In genomic region chr9:91386502-91386890, GRCm38 (mm10) we compare ENCODE assay signal across 15 mouse cellular contexts. TPM values are rescaled to one million over a fixed set of nuclear protein-coding genes. Genes with fewer than 3 reads are reported as not detected.
A peak's percentile ranks its signal among the peaks of the same experiment; 100 is the strongest.
DNase-seq lines count a peak whose midpoint lies in the region; ATAC-seq lines count a peak whose summit lies in the region.
"Had no signal": no experiment of that assay in that cellular context is flagged by ENCODE, and none has a peak within 500 bp of the region (broad histone marks: within the 10 kb centered on the region; RNA-seq: fewer than 3 reads in every experiment).

No protein-coding gene starts in this region.

- 1% methylated on average over 17 of the region's 17 CpGs for WGBS in intestine, embryonic 14.5 days
- WGBS in intestine, embryonic 16.5 days, result 3% methylated on average over 17 of the region's 17 CpGs
- under 1% methylated on average over 17 of the region's 17 CpGs for WGBS in forebrain, embryonic 10.5 days
- WGBS in hindbrain, embryonic 16.5 days, result 8% methylated on average over 17 of the region's 17 CpGs
- under 1% methylated on average over 17 of the region's 17 CpGs for WGBS in neural tube, embryonic 12.5 days

- DNase-seq in intestine, embryonic 14.5 days (ENCODE audit: low spot score), result peak; percentile 55
- DNase-seq in forebrain, embryonic 10.5 days (ENCODE audit: extremely low spot score, low spot score), result peak; percentile 68
- DNase-seq in T-cell, adult 2 months (ENCODE audit: low spot score), result no peak
- DNase-seq in heart, postnatal 25 days (ENCODE audit: low spot score), result no peak
- DNase-seq in layer of hippocampus, adult 11-12 months (ENCODE audit: low spot score), result no peak
- DNase-seq: lung, adult 2 months; thymus, postnatal 4 days had no signal

- no peaks in the 10 kb centered on the region for H3K9me3 ChIP-seq in intestine, embryonic 14.5 days (ENCODE audit: control insufficient read depth, low read length)
- no peaks in the 10 kb centered on the region for H3K9me3 ChIP-seq in intestine, embryonic 16.5 days (ENCODE audit: control insufficient read depth, low read length)
- no peaks in the 10 kb centered on the region for H3K9me3 ChIP-seq in forebrain, embryonic 10.5 days
- no peaks in the 10 kb centered on the region for H3K9me3 ChIP-seq in hindbrain, embryonic 16.5 days (ENCODE audit: control insufficient read depth, low read length)
- no peaks in the 10 kb centered on the region for H3K9me3 ChIP-seq in neural tube, embryonic 12.5 days
- H3K9me3 ChIP-seq: embryonic facial prominence, embryonic 12.5 days; heart, embryonic 15.5 days; kidney, embryonic 15.5 days had no signal

- intact Hi-C loops in heart, postnatal 25 days (cut with DNase I), result no loop called here

- H3K4me3 ChIP-seq in intestine, embryonic 14.5 days (ENCODE audit: low read depth, low read length), result no peak overlapping the region
- no peak overlapping the region for H3K4me3 ChIP-seq in intestine, embryonic 16.5 days (ENCODE audit: low read length)
- H3K4me3 ChIP-seq in forebrain, embryonic 10.5 days, result peak overlapping the region; percentile 73
- H3K4me3 ChIP-seq in hindbrain, embryonic 16.5 days (ENCODE audit: low read length), result peak overlapping the region; percentile 6
- H3K4me3 ChIP-seq in neural tube, embryonic 12.5 days, result peak overlapping the region; percentile 11; the same call in 1 of the 2 replicates
- H3K4me3 ChIP-seq: embryonic facial prominence, embryonic 12.5 days; heart, embryonic 15.5 days; kidney, embryonic 15.5 days had no signal

- H3K4me1 ChIP-seq in intestine, embryonic 14.5 days (replicated peaks; ENCODE audit: control insufficient read depth, insufficient read depth, low read length), result peaks cover 3% of the 10 kb centered on the region; the same call in 1 of the 2 replicates
- H3K4me1 ChIP-seq in intestine, embryonic 16.5 days (ENCODE audit: control insufficient read depth, insufficient read depth, low read length), result peaks cover 2% of the 10 kb centered on the region; the same call in 1 of the 2 replicates
- H3K4me1 ChIP-seq in forebrain, embryonic 10.5 days, result peaks cover 83% of the 10 kb centered on the region
- H3K4me1 ChIP-seq in hindbrain, embryonic 16.5 days (ENCODE audit: control insufficient read depth, insufficient read depth, low read depth, low read length), result no peaks in the 10 kb centered on the region; the same call in 1 of the 2 replicates
- H3K4me1 ChIP-seq in neural tube, embryonic 12.5 days, result peaks cover 26% of the 10 kb centered on the region

- no peak overlapping the region for H3K9ac ChIP-seq in intestine, embryonic 14.5 days (ENCODE audit: low read length)
- H3K9ac ChIP-seq in intestine, embryonic 16.5 days (ENCODE audit: low read depth, low read length), result no peak overlapping the region
- H3K9ac ChIP-seq in hindbrain, embryonic 16.5 days (ENCODE audit: low read depth, low read length), result no peak overlapping the region
- H3K9ac ChIP-seq in neural tube, embryonic 12.5 days, result peak overlapping the region; percentile 41; the same call in 1 of the 2 replicates
- H3K9ac ChIP-seq: embryonic facial prominence, embryonic 12.5 days; heart, embryonic 15.5 days; kidney, embryonic 15.5 days had no signal

- H3K27me3 ChIP-seq in intestine, embryonic 14.5 days (replicated peaks; ENCODE audit: control insufficient read depth, insufficient read depth, low read length), result peaks cover 100% of the 10 kb centered on the region
- H3K27me3 ChIP-seq in intestine, embryonic 16.5 days (replicated peaks; ENCODE audit: control insufficient read depth, insufficient read depth, low read length), result peaks cover 89% of the 10 kb centered on the region
- peaks cover 100% of the 10 kb centered on the region for H3K27me3 ChIP-seq in forebrain, embryonic 10.5 days (ENCODE audit: poor library complexity, severe bottlenecking)
- peaks cover 38% of the 10 kb centered on the region for H3K27me3 ChIP-seq in hindbrain, embryonic 16.5 days (replicated peaks; ENCODE audit: control insufficient read depth, insufficient read depth, low read length)
- peaks cover 68% of the 10 kb centered on the region for H3K27me3 ChIP-seq in neural tube, embryonic 12.5 days (replicated peaks)

- H3K36me3 ChIP-seq in intestine, embryonic 14.5 days (ENCODE audit: control insufficient read depth, insufficient read depth, low read length), result no peaks in the 10 kb centered on the region
- H3K36me3 ChIP-seq in intestine, embryonic 16.5 days (ENCODE audit: control insufficient read depth, insufficient read depth, low read length), result no peaks in the 10 kb centered on the region
- H3K36me3 ChIP-seq in forebrain, embryonic 10.5 days (replicated peaks), result no peaks in the 10 kb centered on the region
- H3K36me3 ChIP-seq in hindbrain, embryonic 16.5 days (ENCODE audit: control insufficient read depth, insufficient read depth, low read length), result no peaks in the 10 kb centered on the region
- H3K36me3 ChIP-seq in neural tube, embryonic 12.5 days, result no peaks in the 10 kb centered on the region
- H3K36me3 ChIP-seq: embryonic facial prominence, embryonic 12.5 days; heart, embryonic 15.5 days; kidney, embryonic 15.5 days had no signal

- ATAC-seq in intestine, embryonic 14.5 days (replicated peaks; ENCODE audit: low FRiP score, low TSS enrichment, low read depth), result no peak
- no peak for ATAC-seq in intestine, embryonic 16.5 days
- no peak for ATAC-seq in hindbrain, embryonic 16.5 days
- ATAC-seq in neural tube, embryonic 12.5 days (ENCODE audit: low FRiP score, low read depth), result peak; percentile 35
- ATAC-seq: Patski had no signal

- no peak overlapping the region for H3K4me2 ChIP-seq in intestine, embryonic 14.5 days (ENCODE audit: low read length)
- H3K4me2 ChIP-seq in intestine, embryonic 16.5 days (ENCODE audit: low read depth, low read length), result no peak overlapping the region
- H3K4me2 ChIP-seq in hindbrain, embryonic 16.5 days (ENCODE audit: low read length), result peak overlapping the region; percentile 47
- peak overlapping the region; percentile 81 for H3K4me2 ChIP-seq in neural tube, embryonic 12.5 days (replicated peaks)
- H3K4me2 ChIP-seq: embryonic facial prominence, embryonic 12.5 days; heart, embryonic 15.5 days; kidney, embryonic 15.5 days had no signal

- H3K27ac ChIP-seq in intestine, embryonic 14.5 days (ENCODE audit: low read depth), result no peak overlapping the region
- H3K27ac ChIP-seq in intestine, embryonic 16.5 days (ENCODE audit: low read length), result no peak overlapping the region
- H3K27ac ChIP-seq in forebrain, embryonic 10.5 days, result peak overlapping the region; percentile 99
- peak overlapping the region; percentile 79 for H3K27ac ChIP-seq in hindbrain, embryonic 16.5 days (ENCODE audit: low read depth, low read length)
- no peak overlapping the region for H3K27ac ChIP-seq in neural tube, embryonic 12.5 days
- H3K27ac ChIP-seq: embryonic facial prominence, embryonic 12.5 days; heart, embryonic 15.5 days; kidney, embryonic 15.5 days had no signal

RNA-seq across cellular contexts. Expression of gene Zic1, which starts 20.9 kb away (rescaled TPM):
- polyA plus RNA-seq in intestine, embryonic 14.5 days (2014; fragmentation: Nextera tagmentation; extraction: Ambion mirVana), result not detected in 2 replicates
- polyA plus RNA-seq in intestine, embryonic 16.5 days (2015; fragmentation: Nextera tagmentation; extraction: Ambion mirVana), result not detected in 2 replicates
- 6.2 and 8.9 TPM in 2 replicates for polyA plus RNA-seq in forebrain, embryonic 10.5 days (2016; fragmentation: Nextera tagmentation; extraction: Ambion mirVana)
- 11.4 and 14.6 TPM in 2 replicates for polyA plus RNA-seq in hindbrain, embryonic 16.5 days (2015; fragmentation: Nextera tagmentation; extraction: Ambion mirVana)
- polyA plus RNA-seq in neural tube, embryonic 12.5 days (2016; fragmentation: Nextera tagmentation; extraction: Ambion mirVana), result 19.0 and 19.9 TPM in 2 replicates
- not detected for total RNA-seq in heart, postnatal 25 days (2021)
- total RNA-seq: monocyte, adult 5-6 weeks had no signal
- polyA plus RNA-seq: kidney, embryonic 15.5 days; Patski had no signal

RNA-seq across cellular contexts. Expression of gene Zic4, which starts 24.3 kb away (rescaled TPM):
- polyA plus RNA-seq in intestine, embryonic 14.5 days (2014; fragmentation: Nextera tagmentation; extraction: Ambion mirVana), result not detected in 2 replicates
- not detected in 2 replicates for polyA plus RNA-seq in intestine, embryonic 16.5 days (2015; fragmentation: Nextera tagmentation; extraction: Ambion mirVana)
- 24.8 and 41.8 TPM in 2 replicates for polyA plus RNA-seq in forebrain, embryonic 10.5 days (2016; fragmentation: Nextera tagmentation; extraction: Ambion mirVana)
- 62.4 and 67.4 TPM in 2 replicates for polyA plus RNA-seq in hindbrain, embryonic 16.5 days (2015; fragmentation: Nextera tagmentation; extraction: Ambion mirVana)
- 62.8 and 66.6 TPM in 2 replicates for polyA plus RNA-seq in neural tube, embryonic 12.5 days (2016; fragmentation: Nextera tagmentation; extraction: Ambion mirVana)
- not detected for total RNA-seq in heart, postnatal 25 days (2021)
- total RNA-seq: monocyte, adult 5-6 weeks had no signal
- polyA plus RNA-seq: heart, embryonic 15.5 days; kidney, embryonic 15.5 days; lung, adult 2 months; Patski had no signal

Comparison
In these comparisons a context has a peak if more than half of its experiments do, and no peak if none do; other contexts are left out.
1. DNase-seq: peak in intestine, embryonic 14.5 days (single experiment) and forebrain, embryonic 10.5 days (single experiment); none in T-cell, adult 2 months (single experiment), heart, postnatal 25 days (single experiment) and layer of hippocampus, adult 11-12 months (single experiment).
2. H3K27ac ChIP-seq: peak in forebrain, embryonic 10.5 days (single experiment) and hindbrain, embryonic 16.5 days (single experiment); none in intestine, embryonic 14.5 days (single experiment), intestine, embryonic 16.5 days (single experiment) and neural tube, embryonic 12.5 days (single experiment).
3. H3K4me2 ChIP-seq: peak in hindbrain, embryonic 16.5 days (single experiment) and neural tube, embryonic 12.5 days (single experiment); none in intestine, embryonic 14.5 days (single experiment) and intestine, embryonic 16.5 days (single experiment).
4. H3K4me3 ChIP-seq: peak in forebrain, embryonic 10.5 days (single experiment), hindbrain, embryonic 16.5 days (single experiment) and neural tube, embryonic 12.5 days (single experiment); none in intestine, embryonic 14.5 days (single experiment) and intestine, embryonic 16.5 days (single experiment).
5. RNA of gene Zic4, which starts 24.3 kb away (polyA plus RNA-seq): 62.4 to 67.4 TPM in hindbrain, embryonic 16.5 days, 62.8 to 66.6 TPM in neural tube, embryonic 12.5 days and 24.8 to 41.8 TPM in forebrain, embryonic 10.5 days; not detected in intestine, embryonic 14.5 days and not detected in intestine, embryonic 16.5 days; every median in the first group is over 10 times any median in the second.